Mouse (Mus musculus): ENCODE measurements around the gene Cyp4a32.
"Not testable (repeated sequence)": the region's sequence is repeated elsewhere in the genome, so short reads cannot be mapped to it uniquely, and the experiment has no call there.

The Cyp4a32 gene

GRCm38 (mm10) chr4:115656535-115656922 lies 55.8 kb downstream of the Cyp4a32 start:
- DNase-seq (ENCODE audit: low read depth, low spot score): not testable (repeated sequence)

- peak; percentile 23 for DNase-seq (ENCODE audit: low read depth, low spot score)
Observed at GRCm38 (mm10) chr4:115657104-115657866, 56.5 kb downstream of the Cyp4a32 start.

- DNase-seq (ENCODE audit: low read depth, low spot score): no peak
Observed at GRCm38 (mm10) chr4:115657867-115658249, 57.1 kb downstream of the Cyp4a32 start.

GRCm38 (mm10) chr4:115659190-115659589 lies 58.4 kb downstream of the Cyp4a32 start:
- no peak for DNase-seq (ENCODE audit: low read depth, low spot score)
